In the genomic region with DNA sequence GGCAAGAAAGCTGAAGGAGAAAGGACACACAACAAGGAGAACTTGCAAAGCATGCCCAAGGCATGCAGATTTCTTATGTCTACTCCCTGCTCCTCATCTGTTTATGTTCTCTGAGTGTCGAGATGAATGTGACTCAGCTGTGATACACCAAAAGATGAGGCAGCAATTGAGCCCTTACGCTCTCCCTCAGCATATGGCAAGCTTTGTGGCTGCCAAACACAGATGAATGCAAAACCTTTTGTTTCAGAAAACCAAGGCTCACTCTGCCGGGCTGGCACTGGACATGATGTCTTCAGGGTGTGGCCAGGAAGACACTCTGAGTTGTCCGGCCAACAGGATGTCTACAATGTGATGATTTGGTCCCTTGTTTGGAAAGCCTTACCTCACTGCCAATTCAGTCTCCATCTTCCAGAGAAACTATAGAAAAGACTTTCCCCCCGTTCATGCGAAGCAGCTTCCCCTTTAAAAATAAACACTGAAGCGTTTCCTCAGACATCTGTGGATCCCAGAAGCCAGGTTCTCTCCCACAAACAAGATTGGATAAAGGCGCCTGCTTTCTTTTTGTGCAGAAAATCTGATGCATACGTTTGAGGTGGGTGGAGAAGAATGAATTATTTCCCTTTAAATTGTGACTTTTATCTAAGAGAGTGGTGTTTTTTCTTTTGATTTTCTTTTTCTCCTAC, we compare ENCODE assay signal across 9 mouse cellular contexts.
DNase-seq lines count a peak whose midpoint lies in the region; ATAC-seq lines count a peak whose summit lies in the region.
"Had no signal": no experiment of that assay in that cellular context is flagged by ENCODE, and none has a peak within 500 bp of the region (broad histone marks: within the 10 kb centered on the region; RNA-seq: fewer than 3 reads in every experiment).

No protein-coding gene starts in this region.

- H3K9ac ChIP-seq in forebrain, embryonic 14.5 days (ENCODE audit: low read length) = no peak overlapping the region
- no peak overlapping the region for H3K9ac ChIP-seq in forebrain, embryonic 13.5 days
- H3K9ac ChIP-seq: heart, embryonic 15.5 days had no signal

- no peak overlapping the region for H3K4me2 ChIP-seq in forebrain, embryonic 14.5 days (ENCODE audit: low read length)
- no peak overlapping the region for H3K4me2 ChIP-seq in forebrain, embryonic 13.5 days
- H3K4me2 ChIP-seq: heart, embryonic 15.5 days had no signal

- no peak overlapping the region for H3K4me3 ChIP-seq in forebrain, embryonic 14.5 days (ENCODE audit: low read depth, low read length)
- H3K4me3 ChIP-seq in forebrain, embryonic 13.5 days = no peak overlapping the region
- H3K4me3 ChIP-seq in hindbrain, embryonic 10.5 days = no peak overlapping the region
- no peak overlapping the region for H3K4me3 ChIP-seq in limb, embryonic 10.5 days
- H3K4me3 ChIP-seq: heart, embryonic 15.5 days had no signal

- no peaks in the 10 kb centered on the region for H3K36me3 ChIP-seq in forebrain, embryonic 14.5 days (ENCODE audit: control insufficient read depth, insufficient read depth, low read length)
- H3K36me3 ChIP-seq in forebrain, embryonic 13.5 days (ENCODE audit: poor library complexity, severe bottlenecking) = no peaks in the 10 kb centered on the region
- H3K36me3 ChIP-seq in hindbrain, embryonic 10.5 days = no peaks in the 10 kb centered on the region
- H3K36me3 ChIP-seq in limb, embryonic 10.5 days = no peaks in the 10 kb centered on the region
- H3K36me3 ChIP-seq: heart, embryonic 15.5 days had no signal

- no peak for ATAC-seq in forebrain, embryonic 14.5 days
- ATAC-seq in forebrain, embryonic 13.5 days = no peak

- H3K27ac ChIP-seq in forebrain, embryonic 14.5 days (ENCODE audit: low read depth, low read length) = no peak overlapping the region
- H3K27ac ChIP-seq in forebrain, embryonic 13.5 days = no peak overlapping the region
- no peak overlapping the region for H3K27ac ChIP-seq in hindbrain, embryonic 10.5 days
- H3K27ac ChIP-seq in limb, embryonic 10.5 days = no peak overlapping the region
- H3K27ac ChIP-seq: heart, embryonic 15.5 days had no signal

- no peaks in the 10 kb centered on the region for H3K4me1 ChIP-seq in forebrain, embryonic 14.5 days (ENCODE audit: control insufficient read depth, insufficient read depth, low read length)
- H3K4me1 ChIP-seq in forebrain, embryonic 13.5 days = 0 out of 2 replicates have a peak, but pooled peaks cover 2% of the 10 kb centered on the region
- H3K4me1 ChIP-seq in hindbrain, embryonic 10.5 days (replicated peaks) = 0 out of 2 replicates have a peak, but pooled peaks cover 6% of the 10 kb centered on the region
- peaks cover 46% of the 10 kb centered on the region for H3K4me1 ChIP-seq in limb, embryonic 10.5 days

- no peaks in the 10 kb centered on the region for H3K9me3 ChIP-seq in forebrain, embryonic 14.5 days (replicated peaks; ENCODE audit: control insufficient read depth, low read length)
- H3K9me3 ChIP-seq in forebrain, embryonic 13.5 days (replicated peaks) = no peaks in the 10 kb centered on the region
- no peaks in the 10 kb centered on the region for H3K9me3 ChIP-seq in hindbrain, embryonic 10.5 days
- no peaks in the 10 kb centered on the region for H3K9me3 ChIP-seq in limb, embryonic 10.5 days (replicated peaks)
- H3K9me3 ChIP-seq: heart, embryonic 15.5 days had no signal

- DNase-seq in forebrain, embryonic 14.5 days (ENCODE audit: low spot score) = peak; percentile 41
- peak; percentile 76 for DNase-seq in NIH3T3 (ENCODE audit: low read depth)
- peak; percentile 65 to 69 for DNase-seq in layer of hippocampus, adult 8-10 months (ENCODE audit: low spot score in 2 of 2)
- peak; percentile 71 for DNase-seq in lung, postnatal 36 days
- DNase-seq in hindbrain, embryonic 10.5 days (ENCODE audit: low spot score) = no peak
- DNase-seq in limb, embryonic 10.5 days (ENCODE audit: low spot score) = no peak
- no peak for DNase-seq in heart, adult 18-20 months

- no peaks in the 10 kb centered on the region for H3K27me3 ChIP-seq in forebrain, embryonic 14.5 days (replicated peaks; ENCODE audit: control insufficient read depth, insufficient read depth, low read length)
- no peaks in the 10 kb centered on the region for H3K27me3 ChIP-seq in forebrain, embryonic 13.5 days
- no peaks in the 10 kb centered on the region for H3K27me3 ChIP-seq in hindbrain, embryonic 10.5 days (ENCODE audit: insufficient read depth, poor library complexity, severe bottlenecking)
- no peaks in the 10 kb centered on the region for H3K27me3 ChIP-seq in limb, embryonic 10.5 days (ENCODE audit: low read depth, poor library complexity, severe bottlenecking)
- H3K27me3 ChIP-seq: heart, embryonic 15.5 days had no signal

- 71% methylated on average over 9 of the region's 9 CpGs for WGBS in forebrain, embryonic 14.5 days
- 72% methylated on average over 9 of the region's 9 CpGs for WGBS in forebrain, embryonic 13.5 days
- WGBS in hindbrain, embryonic 10.5 days = 76% methylated on average over 9 of the region's 9 CpGs
- WGBS in limb, embryonic 10.5 days = 78% methylated on average over 9 of the region's 9 CpGs

Comparison
In these comparisons a context has a peak if more than half of its experiments do, and no peak if none do; other contexts are left out.
1. DNase-seq: peak in forebrain, embryonic 14.5 days (single experiment), NIH3T3 (single experiment), layer of hippocampus, adult 8-10 months (2 of 2) and lung, postnatal 36 days (single experiment); none in hindbrain, embryonic 10.5 days (single experiment), limb, embryonic 10.5 days (single experiment) and heart, adult 18-20 months (0 of 2).